Mouse (Mus musculus) kidney, postnatal 10 days (tissue): ENCODE data around the gene Lancl1.
A peak's percentile ranks its signal among the peaks of the same experiment; 100 is the strongest.

ENCODE experiments used
- DNase-seq: peaks from one replicate; pipeline ENCODE4 v3.0.0; 2021; ENCODE audit warnings: mixed read lengths

Lancl1 gene

DNA sequence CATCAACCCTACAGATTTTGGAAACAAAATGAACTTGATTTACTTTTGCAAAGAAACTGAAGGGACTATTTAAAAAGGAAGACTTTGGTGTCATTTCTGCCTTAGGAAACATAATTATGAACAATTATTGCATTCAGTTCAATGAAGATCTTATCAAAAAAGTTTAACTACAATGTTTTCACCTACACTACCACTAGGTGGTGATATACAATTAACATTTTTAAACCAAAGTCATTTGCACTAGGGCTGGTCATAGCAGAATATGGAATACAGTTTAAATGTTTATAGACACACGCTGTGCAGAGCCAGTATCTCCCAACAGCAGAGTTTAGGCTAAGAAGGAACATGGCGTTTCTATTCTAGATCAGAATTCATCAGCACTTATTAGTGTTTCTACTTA, 24.5 kb downstream of the Lancl1 start:
- no peak for DNase-seq

DNA sequence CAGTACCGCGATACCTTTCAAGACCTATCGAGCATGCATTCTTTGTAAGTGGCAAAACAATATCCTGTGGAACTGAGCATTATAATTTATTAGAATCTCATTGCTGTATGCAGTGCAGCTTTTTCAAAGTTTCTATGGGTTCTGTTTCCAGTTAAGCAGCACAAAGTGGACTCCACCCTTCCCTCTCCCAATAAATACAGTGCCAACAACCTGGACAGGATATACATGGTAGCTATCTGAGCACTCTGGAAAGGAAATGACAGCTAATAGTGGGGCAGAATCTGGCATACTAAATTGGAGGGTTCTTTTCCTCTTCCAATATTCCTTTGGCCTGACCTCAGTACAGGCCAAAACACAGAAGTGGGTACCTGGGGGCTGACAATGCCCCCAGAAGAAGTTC, 28.2 kb downstream of the Lancl1 start:
- no peak for DNase-seq

DNA sequence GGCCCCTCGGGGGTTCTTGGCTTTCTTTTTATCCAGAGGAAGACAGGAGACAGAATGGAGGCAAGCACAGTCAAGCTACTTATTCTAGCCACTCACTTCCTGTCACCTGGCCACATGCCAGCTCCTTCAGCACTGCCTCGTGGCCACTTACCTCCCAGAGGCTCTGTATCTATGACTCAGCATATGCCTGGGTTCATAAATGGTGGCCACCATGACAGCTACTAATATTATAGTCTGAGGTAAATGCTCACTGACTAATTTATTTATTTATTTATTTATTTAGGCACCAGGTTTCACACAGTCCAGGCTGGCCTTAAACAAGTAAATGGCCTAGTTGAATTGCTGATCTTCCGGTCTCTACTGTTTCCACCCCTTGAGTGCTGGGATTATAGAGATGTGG, 35.0 kb downstream of the Lancl1 start:
- peak; percentile 65 for DNase-seq

DNA sequence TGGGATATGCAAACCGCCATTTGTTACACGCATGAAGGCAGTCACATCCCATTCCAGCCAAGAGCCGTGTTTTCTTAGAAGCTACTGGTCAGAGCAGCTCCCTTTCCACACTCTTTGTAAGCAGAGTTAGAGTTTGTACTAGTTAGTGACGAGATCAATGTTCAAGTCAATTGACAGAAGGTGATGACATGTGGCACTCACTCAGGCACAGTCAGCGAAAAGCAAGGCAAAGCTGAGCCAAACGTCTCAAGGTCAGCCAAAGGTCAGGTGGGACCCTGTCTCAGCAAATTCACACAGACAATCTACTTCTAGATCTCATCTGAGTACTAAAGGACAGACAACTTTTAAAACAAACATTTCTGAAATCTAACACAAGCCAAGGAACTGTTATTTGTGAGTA, 36.4 kb downstream of the Lancl1 start:
- DNase-seq = no peak

DNA sequence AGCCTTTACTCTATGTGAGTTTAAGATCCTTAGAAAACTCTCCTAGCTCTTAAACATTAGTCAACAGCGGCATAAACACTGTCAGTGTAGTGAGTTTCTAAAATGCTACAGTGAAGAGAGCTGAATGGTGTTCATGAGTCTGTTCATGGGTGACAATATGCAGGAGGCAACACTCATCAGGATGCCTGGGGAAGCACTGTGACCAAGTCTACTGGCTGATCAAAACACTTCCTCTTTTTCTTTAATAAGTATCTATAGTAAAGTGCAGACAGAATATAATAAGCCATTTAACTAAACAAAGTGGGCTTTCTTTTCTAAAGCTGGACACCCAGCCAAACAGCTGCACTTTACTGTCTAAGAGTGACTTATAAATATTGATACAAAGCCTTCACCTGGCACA, 37.3 kb downstream of the Lancl1 start:
- no peak for DNase-seq

DNA sequence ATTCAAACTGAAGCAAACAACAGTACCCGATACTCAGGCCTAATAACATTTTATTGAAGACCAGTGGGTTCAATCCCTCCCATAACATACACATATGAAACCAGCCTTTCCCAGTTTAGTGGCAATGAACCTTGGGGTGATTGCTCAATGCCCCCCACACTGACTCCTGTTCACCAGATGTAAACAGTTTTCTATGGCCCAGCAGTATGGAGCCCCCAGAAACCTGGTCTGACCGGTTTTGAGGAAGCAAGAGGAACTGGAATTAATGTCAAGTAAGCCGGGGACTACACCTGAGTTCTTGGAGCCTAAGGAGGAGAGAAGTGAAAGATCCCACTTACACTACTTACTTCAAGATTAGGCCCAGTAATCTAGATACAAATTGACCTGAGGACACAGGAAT, 38.2 kb downstream of the Lancl1 start:
- DNase-seq = no peak

DNA sequence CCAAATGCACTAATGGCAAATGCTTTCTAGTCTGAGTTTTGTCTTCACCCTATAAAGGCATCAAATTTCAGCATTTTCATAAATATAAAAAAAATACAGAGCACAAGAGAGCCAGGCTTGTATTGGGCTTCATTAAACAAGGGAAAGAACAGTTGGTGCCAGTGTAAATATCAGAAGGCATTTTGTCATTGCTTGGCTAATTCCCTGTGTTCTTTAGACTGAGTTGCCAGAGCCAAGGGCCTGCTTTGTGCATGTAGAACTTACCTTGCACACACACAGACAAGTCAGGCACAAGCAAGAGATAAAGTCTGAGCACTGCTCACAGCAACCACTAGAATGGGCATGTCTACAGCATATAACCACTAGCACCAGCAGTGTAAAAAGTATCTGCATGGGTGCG, 40.1 kb downstream of the Lancl1 start:
- no peak for DNase-seq

DNA sequence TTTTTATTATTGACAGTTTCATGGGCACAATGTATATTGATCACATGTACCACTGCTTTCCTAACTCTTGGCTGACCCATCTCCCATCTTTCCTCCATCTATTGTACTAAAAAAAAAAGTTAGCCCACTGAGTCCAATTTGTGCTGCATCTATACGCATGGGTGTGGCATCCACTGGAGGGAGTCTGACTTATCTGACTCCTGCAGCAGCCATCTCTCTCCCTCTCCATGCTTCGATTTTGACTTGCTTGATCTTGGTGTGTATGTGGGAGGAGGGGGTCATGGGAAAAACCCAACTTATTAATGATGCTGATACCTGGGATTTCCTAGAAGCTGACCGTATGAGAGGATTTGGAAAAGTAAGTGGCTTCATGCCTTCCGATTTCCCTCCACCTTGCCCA, 40.5 kb downstream of the Lancl1 start:
- DNase-seq = no peak

DNA sequence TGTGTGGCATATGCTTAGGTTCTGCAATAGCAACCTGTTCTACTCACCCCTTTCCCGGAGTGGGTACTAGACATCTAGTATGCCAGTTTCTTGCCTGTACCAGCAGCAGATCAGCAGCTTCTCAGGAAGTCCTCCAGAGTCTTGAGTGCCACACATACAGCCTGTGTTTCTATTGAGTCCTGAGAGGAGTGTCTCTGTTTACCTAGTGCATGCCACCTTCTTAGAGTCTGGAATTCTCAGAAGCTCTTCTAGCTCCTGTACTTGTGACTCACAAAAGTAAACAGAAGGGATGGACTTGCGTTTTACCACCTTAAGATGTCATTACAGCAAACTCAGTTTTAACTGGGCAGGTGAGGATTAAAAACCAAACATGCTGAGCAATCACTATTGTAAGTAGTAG, 41.9 kb downstream of the Lancl1 start:
- no peak for DNase-seq

DNA sequence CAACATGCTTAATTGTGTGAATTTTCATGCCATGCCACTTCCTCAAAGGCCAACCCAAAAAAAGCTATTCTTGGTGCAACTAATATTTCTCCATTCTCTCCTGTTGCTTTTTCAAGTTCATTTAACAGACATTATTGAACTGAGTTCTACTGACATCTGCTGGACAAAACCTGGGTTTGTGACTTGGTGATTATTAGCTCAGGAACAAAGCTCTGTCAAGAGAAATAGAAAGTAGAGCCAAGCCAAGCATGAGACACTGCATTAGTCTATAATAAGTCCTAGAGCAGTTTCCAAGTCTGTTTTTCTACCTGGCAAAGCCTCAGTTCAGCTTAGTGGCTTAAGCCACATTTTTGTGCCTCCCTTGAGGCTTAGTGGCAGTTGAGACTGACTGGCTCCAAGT, 45.9 kb downstream of the Lancl1 start:
- DNase-seq = peak; percentile 31

DNA sequence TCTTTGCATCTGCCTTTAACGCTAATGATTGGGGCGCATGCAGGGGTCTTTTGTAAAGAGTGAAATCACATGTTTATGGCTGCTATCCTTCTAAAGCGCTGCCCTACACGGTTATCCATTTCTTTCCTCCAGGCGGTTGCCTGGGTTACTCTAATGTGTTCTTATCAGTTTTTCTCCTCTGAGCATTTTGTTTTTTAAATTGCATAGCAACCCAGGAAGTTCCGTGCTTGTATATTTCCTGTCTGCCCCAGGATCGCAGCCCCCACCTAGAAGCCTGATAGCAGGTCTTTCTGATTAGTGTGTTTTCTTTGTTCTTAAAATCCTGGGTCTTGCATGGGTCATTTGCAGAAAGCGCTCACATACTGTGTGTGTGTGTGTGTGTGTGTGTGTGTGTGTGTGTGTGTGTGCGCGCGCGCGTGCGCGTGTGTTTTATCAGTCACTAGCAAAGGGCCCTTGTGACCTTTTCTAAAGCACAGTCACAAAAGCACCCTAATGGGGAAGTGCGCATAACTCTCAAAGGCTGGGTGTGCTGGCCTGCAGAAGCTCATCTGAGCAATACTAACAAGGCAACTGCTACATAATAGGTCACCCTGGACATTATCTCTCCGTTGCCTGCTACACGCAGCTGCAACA, 51.0 kb downstream of the Lancl1 start:
- DNase-seq = no peak

DNA sequence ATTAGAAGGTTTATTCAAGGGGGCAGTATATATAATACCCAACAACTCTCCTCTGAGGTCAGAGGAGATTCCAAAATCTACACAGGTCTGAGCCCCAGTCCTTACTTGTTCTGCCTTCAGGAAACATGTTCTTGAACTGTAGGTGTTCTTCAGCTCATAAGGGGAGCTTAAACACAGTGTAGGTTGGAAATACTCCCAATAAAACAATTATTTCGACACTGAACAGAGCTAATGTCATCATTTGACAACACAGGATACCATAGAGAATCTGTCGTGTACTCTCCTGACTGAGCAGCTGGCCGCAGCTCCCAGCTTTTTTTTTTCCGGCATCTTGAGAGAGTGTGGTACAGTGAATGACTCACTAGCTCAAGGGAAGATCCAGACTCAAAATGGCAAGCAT, 52.8 kb downstream of the Lancl1 start:
- DNase-seq = no peak

DNA sequence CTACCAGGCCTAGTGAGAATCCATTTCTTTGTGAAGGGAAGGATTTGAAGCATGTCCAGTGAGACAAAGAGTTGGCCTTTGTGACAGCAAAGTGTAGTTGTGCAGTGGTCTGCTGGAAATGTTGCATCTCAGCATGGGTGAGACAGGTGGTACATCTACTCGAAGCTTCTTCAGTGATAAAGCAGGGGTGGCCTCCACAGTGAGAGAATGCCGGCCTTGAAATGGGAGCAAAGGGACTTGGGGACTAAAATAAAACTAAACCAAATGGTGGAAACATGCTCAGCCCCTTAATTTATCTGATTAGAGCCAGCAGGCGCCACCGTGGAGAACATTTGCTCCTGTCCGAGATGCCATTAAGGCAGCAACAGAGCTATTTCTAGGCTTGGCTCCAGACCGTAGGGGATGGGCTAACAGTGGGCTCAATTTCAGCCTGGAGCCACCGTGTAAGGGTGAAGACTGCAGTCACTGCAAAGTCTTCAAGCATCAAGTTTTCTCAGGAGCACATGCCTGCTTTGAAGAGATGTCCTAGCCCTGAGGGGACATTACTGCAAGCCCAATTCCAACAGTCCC, 53.5 kb downstream of the Lancl1 start:
- no peak for DNase-seq

DNA sequence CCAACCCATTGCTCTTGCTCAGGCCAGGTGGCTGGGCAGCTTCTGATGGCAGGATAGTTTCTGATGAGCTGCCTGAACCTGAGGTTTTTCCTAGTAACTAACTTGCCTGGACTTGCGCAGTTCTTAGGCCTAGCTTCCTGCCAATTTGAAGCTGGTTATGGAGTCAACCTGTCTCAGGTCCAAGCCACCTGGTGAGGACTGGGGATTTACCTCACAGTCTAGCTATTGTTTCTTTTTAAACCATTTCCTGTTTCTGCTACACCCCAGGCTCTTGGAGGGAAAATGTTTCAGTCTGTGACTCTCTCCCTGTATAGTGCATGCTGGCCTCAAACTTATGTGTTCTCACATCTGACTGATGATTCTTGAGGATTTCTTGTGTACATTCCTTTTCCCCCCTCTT, 58.5 kb downstream of the Lancl1 start:
- no peak for DNase-seq

DNA sequence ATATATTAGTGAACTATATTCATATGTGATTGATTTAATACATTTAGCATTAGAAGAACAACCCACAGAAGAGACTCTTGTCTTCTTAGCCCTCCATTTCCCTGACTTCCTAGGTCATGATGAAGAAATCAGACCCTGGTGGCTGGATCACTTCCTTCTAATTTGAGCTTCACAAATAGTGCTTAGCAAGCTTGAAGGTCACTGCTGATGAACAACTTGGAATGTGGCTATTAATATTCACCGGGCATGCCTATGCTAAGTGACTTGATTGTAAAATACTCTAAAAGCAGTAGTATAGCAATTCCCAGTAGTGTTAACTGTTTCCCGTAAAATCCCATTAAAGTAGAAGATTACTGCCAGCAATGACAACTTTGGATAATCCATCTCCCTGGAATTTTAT, 63.2 kb downstream of the Lancl1 start:
- DNase-seq = no peak

DNA sequence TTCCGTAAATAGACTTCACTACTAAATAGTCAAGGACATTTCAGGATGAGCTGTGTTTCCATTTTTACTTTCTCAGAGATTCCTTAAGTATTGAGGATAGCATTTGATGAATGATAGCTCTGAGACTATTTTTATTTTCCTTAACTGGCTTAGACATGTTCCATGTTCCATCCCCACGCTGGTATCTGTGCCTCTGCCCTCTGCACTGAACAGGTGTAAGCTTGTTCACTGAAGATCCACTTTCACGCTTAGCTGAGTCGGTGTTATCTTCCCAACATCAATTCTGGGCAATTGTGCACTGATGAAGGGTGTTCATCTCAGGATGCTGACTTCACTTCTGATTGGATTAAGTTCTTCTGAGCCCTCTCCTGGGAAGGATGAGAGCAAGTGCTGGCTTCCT, 73.8 kb downstream of the Lancl1 start:
- DNase-seq = no peak

DNA sequence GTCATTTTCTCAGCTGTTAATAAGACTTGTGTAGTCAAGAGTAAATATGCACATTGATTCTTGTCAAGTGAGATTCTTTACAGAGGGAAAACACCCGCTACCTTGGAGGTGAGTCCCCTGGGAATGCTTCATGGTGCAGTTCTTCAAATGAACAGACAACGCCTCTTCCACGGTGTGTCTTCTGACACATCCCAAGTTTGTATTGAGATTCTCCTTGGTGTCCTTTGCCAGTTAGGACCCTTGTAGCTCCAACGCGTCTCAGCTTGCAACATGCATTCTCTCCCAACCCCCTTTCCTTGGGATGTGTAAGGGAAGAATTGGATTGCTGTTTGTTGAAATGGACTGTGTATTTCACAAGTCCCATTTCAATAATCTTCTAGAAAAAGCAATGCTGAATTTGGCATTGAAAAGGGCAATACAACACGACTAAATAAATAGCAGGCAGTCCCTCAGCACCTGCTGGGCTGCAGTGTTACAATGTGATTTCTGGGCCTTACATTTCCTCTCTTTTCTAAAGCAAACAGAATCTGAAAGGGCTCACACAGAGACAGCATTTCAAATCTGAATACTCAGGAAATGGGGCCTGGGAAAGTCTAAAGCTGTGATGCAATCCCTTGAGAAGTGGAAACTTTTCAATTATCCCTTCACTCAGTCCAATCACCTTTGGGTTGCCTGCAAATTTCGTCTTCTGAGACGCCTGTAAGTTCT, 78.0 kb downstream of the Lancl1 start:
- DNase-seq = no peak

DNA sequence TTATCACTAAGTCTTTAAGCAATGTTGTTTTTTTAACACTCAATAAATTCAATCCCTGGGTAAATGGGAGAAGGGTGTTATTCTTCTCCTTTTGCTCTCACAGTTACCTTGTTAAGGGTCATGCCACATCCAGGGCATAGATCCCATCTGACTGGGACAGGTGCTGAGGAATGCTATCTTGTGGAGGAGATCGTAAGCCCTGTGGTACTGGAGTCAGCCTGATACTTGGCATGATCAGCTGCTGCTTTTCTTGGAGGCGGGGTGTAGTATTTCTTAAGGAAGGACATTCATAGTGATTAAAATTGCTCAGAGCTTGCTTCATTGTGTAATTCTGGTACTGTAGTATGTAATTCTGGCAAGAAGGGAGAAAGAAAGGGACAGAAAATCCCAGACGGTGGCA, 81.3 kb downstream of the Lancl1 start:
- DNase-seq = no peak

DNA sequence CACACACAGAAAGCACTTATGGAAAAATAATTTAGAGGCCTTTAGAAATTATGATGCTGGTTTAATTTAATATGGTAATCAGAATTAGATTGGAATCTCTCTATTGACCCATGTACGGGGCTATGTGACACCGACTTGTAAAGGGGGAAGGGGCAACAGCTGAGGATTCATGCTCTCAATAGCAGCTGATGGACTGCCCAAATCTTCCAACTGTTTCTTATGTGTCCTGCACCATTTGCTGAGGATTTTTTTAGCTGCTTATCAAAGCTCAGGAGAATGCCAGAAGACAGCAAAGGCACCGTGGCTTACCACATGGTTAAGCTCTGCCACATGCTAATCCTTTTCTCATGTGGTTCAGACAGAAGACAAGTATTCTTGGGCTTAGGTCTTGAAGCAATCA, 87.6 kb downstream of the Lancl1 start:
- no peak for DNase-seq
